Mouse (Mus musculus): ENCODE measurements around the gene Epha4. TPM values are rescaled to one million over a fixed set of nuclear protein-coding genes. Genes with fewer than 3 reads are reported as not detected.

Epha4 gene
- total and polyA plus RNA-seq, 3 experiments: 0.11 TPM; not detected in 2

DNA sequence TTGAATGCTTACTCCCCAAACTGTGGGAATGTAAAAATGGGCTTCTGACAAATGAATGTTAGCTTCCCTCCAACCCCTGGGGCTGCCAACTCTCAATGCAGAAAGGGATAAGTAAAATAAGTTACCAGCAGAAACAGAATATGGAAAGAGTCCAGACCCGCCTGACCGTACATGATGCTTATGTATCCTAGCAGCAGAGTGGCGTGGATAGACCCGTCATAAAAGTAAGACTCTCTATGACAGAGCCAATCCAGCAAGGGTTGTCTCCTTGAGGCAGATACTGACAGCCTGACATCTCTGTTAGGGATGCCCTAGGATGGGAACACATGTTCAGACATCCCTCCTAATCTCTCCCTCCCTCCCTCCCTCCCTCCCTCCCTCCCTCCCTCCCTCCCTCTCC is 111.9 kb downstream of the Epha4 start:
- TF ChIP-seq GATA1 (IDR thresholded peaks at IDR 0.05; ENCODE audit: borderline replicate concordance, low read length): no peak
- TF ChIP-seq GATA2 (IDR thresholded peaks at IDR 0.05; ENCODE audit: borderline replicate concordance, low read depth, low read length): no peak
- no peak for TF ChIP-seq CTCF (IDR thresholded peaks at IDR 0.05; ENCODE audit: low read depth, low read length)
- TF ChIP-seq POLR2AphosphoS5 (IDR thresholded peaks at IDR 0.05; ENCODE audit: insufficient replicate concordance, low read depth, low read length): no peak
- no peak for TF ChIP-seq TAL1 (conservative IDR thresholded peaks at IDR 0.05; ENCODE audit: low read depth, low read length)
- no peaks in the 10 kb centered on the region for H3K36me3 ChIP-seq (replicated peaks)
- H3K9me3 ChIP-seq (replicated peaks): peaks cover 60% of the 10 kb centered on the region
- no peak overlapping the region for H3K4me3 ChIP-seq (ENCODE audit: low read depth, low read length)
- no peaks in the 10 kb centered on the region for H3K4me1 ChIP-seq (ENCODE audit: insufficient read depth, low read depth, low read length)
- H3K27me3 ChIP-seq (ENCODE audit: insufficient read depth, low read length): no peaks in the 10 kb centered on the region
- DNase-seq (ENCODE audit: low spot score) (no peak), ATAC-seq (ENCODE audit: extremely low read depth, insufficient number of reproducible peaks, low FRiP score, poor library complexity, severe bottlenecking) (no peak)

DNA sequence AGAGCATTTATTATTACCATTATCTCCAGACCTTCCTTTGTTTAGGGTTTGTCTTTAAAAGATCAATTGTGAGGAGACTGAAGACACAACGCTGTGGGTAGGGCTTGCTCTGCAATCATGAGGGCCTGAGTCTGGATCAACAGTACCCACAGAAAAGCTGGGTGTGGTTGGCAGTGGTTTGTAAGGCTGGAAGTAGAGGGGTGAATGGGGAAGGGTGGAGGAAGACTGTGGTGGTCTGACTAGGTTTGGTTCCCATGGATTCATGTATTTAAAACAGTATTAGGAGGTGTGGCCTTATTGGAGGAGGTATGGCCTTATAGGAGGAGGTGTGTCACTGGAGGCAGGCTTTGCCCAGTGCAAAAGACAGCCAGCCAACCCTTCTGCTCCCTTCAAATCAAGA is 113.4 kb downstream of the Epha4 start:
- H3K9me3 ChIP-seq (replicated peaks): peaks cover 58% of the 10 kb centered on the region
- H3K36me3 ChIP-seq (replicated peaks): no peaks in the 10 kb centered on the region
- no peaks in the 10 kb centered on the region for H3K27me3 ChIP-seq (ENCODE audit: insufficient read depth, low read length)
- ATAC-seq (ENCODE audit: extremely low read depth, insufficient number of reproducible peaks, low FRiP score, poor library complexity, severe bottlenecking): no peak
- no peak overlapping the region for H3K4me3 ChIP-seq (ENCODE audit: low read depth, low read length)
- DNase-seq (ENCODE audit: low spot score): no peak
- TF ChIP-seq CTCF (IDR thresholded peaks at IDR 0.05; ENCODE audit: low read depth, low read length) (no peak), GATA1 (IDR thresholded peaks at IDR 0.05; ENCODE audit: borderline replicate concordance, low read length) (no peak), GATA2 (IDR thresholded peaks at IDR 0.05; ENCODE audit: borderline replicate concordance, low read depth, low read length) (no peak), TAL1 (conservative IDR thresholded peaks at IDR 0.05; ENCODE audit: low read depth, low read length) (no peak), POLR2AphosphoS5 (IDR thresholded peaks at IDR 0.05; ENCODE audit: insufficient replicate concordance, low read depth, low read length) (no peak)
- H3K4me1 ChIP-seq (ENCODE audit: insufficient read depth, low read depth, low read length): no peaks in the 10 kb centered on the region

DNA sequence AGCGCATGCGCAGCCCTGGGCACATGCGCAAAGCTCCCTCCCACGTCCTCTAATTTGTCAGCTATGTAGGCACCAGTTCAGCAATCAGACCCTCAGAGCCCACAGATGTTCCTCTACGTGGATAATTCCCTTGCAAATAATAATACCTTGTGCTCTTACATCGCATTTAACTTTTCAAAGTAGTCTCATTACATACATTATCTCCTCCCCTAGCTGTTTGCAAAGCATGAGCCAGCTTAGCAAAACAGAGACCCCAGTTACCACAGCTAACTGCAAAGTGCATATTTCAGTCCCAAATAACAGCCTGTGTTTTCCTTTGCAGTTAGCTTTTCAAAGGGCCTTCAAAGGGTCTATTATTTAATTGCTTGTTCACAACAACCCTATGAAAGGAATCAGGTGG is 123.3 kb downstream of the Epha4 start:
- TF ChIP-seq GATA1 (IDR thresholded peaks at IDR 0.05; ENCODE audit: borderline replicate concordance, low read length) (no peak), TAL1 (conservative IDR thresholded peaks at IDR 0.05; ENCODE audit: low read depth, low read length) (no peak)
- Histone ChIP-seq H3K4me3 (ENCODE audit: low read depth, low read length) (no peak overlapping the region), H3K27me3 (ENCODE audit: insufficient read depth, low read length) (no peaks in the 10 kb centered on the region), H3K9me3 (replicated peaks) (peaks cover 53% of the 10 kb centered on the region), H3K4me1 (ENCODE audit: insufficient read depth, low read depth, low read length) (no peaks in the 10 kb centered on the region), H3K36me3 (replicated peaks) (no peaks in the 10 kb centered on the region)
- DNase-seq (ENCODE audit: low spot score) (no peak), ATAC-seq (ENCODE audit: extremely low read depth, insufficient number of reproducible peaks, low FRiP score, poor library complexity, severe bottlenecking) (no peak)

DNA sequence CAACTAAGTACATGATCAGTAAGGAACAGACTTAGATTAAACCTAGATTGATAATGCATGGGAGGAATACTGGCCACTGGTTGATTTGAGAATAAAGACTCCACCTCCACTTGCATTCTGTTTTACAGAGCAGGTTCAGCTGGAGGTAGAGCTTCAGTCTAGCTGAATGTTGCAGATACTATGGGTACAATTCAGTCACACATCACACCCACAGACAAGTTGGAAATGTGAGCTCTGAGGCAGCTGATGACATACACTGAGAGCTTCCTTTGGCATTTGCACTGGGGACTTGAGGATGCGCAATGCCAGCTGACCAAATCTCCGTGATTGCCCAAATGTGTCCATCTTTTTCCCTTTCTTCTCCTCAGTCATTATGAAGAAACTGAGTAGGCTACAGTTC is 125.8 kb downstream of the Epha4 start:
- H3K27me3 ChIP-seq (ENCODE audit: insufficient read depth, low read length): no peaks in the 10 kb centered on the region
- H3K4me1 ChIP-seq (ENCODE audit: insufficient read depth, low read depth, low read length): no peaks in the 10 kb centered on the region
- peaks cover 49% of the 10 kb centered on the region for H3K9me3 ChIP-seq (replicated peaks)
- DNase-seq (ENCODE audit: low spot score) (no peak), ATAC-seq (ENCODE audit: extremely low read depth, insufficient number of reproducible peaks, low FRiP score, poor library complexity, severe bottlenecking) (no peak)
- TF ChIP-seq CTCF (IDR thresholded peaks at IDR 0.05; ENCODE audit: low read depth, low read length): no peak
- TF ChIP-seq GATA1 (IDR thresholded peaks at IDR 0.05; ENCODE audit: borderline replicate concordance, low read length): no peak
- no peak for TF ChIP-seq GATA2 (IDR thresholded peaks at IDR 0.05; ENCODE audit: borderline replicate concordance, low read depth, low read length)
- no peak for TF ChIP-seq POLR2AphosphoS5 (IDR thresholded peaks at IDR 0.05; ENCODE audit: insufficient replicate concordance, low read depth, low read length)
- no peak for TF ChIP-seq TAL1 (conservative IDR thresholded peaks at IDR 0.05; ENCODE audit: low read depth, low read length)
- H3K36me3 ChIP-seq (replicated peaks): no peaks in the 10 kb centered on the region
- H3K4me3 ChIP-seq (ENCODE audit: low read depth, low read length): no peak overlapping the region

DNA sequence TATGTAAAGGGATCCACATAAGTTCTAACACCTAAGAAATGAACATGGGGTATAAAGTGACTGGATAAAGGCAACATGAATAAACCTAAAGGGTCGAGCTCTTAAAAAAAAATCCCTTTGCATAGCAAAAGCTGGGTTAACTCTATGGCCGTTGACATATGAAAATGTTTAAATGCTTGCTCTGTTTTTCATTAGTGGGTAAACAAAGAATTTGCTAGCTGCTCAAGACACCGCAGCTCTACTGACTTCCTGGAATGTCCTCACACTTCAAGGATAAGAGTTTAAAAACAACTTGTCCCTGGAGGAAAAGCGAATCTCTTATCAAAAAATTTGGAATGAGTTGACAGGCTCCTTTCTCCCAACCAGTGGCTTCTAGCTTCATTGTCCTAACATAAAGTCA is 126.3 kb downstream of the Epha4 start:
- Histone ChIP-seq H3K9me3 (replicated peaks) (peaks cover 46% of the 10 kb centered on the region), H3K4me3 (ENCODE audit: low read depth, low read length) (no peak overlapping the region), H3K36me3 (replicated peaks) (no peaks in the 10 kb centered on the region), H3K4me1 (ENCODE audit: insufficient read depth, low read depth, low read length) (no peaks in the 10 kb centered on the region), H3K27me3 (ENCODE audit: insufficient read depth, low read length) (no peaks in the 10 kb centered on the region)
- DNase-seq (ENCODE audit: low spot score) (no peak), ATAC-seq (ENCODE audit: extremely low read depth, insufficient number of reproducible peaks, low FRiP score, poor library complexity, severe bottlenecking) (no peak)
- TF ChIP-seq POLR2AphosphoS5 (IDR thresholded peaks at IDR 0.05; ENCODE audit: insufficient replicate concordance, low read depth, low read length): no peak
- TF ChIP-seq TAL1 (conservative IDR thresholded peaks at IDR 0.05; ENCODE audit: low read depth, low read length): no peak
- TF ChIP-seq GATA2 (IDR thresholded peaks at IDR 0.05; ENCODE audit: borderline replicate concordance, low read depth, low read length): no peak
- no peak for TF ChIP-seq CTCF (IDR thresholded peaks at IDR 0.05; ENCODE audit: low read depth, low read length)
- TF ChIP-seq GATA1 (IDR thresholded peaks at IDR 0.05; ENCODE audit: borderline replicate concordance, low read length): no peak

DNA sequence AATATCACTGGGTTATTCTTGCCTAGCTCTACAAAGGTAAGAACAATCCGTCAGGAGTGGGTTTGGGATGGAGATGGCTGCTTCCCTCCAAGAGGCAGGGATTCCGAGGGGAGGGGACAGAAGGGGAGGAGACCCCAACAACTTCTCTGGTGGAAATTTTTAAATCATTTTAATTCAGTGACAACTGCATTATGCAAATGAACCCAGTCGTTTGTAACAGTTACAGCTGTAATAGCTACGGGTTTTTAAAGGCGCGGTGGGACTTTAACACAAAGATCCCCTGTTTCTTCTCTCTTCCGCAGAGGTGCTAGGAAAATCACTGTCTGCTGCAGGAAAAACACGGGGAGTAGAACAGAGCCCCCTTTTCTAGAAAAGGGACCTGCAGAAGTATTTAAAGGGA is 129.3 kb downstream of the Epha4 start:
- ATAC-seq (ENCODE audit: extremely low read depth, insufficient number of reproducible peaks, low FRiP score, poor library complexity, severe bottlenecking): no peak
- H3K36me3 ChIP-seq (replicated peaks): no peaks in the 10 kb centered on the region
- DNase-seq (ENCODE audit: low spot score): no peak
- H3K27me3 ChIP-seq (ENCODE audit: insufficient read depth, low read length): no peaks in the 10 kb centered on the region
- no peaks in the 10 kb centered on the region for H3K4me1 ChIP-seq (ENCODE audit: insufficient read depth, low read depth, low read length)
- no peak for TF ChIP-seq POLR2AphosphoS5 (IDR thresholded peaks at IDR 0.05; ENCODE audit: insufficient replicate concordance, low read depth, low read length)
- no peak for TF ChIP-seq GATA1 (IDR thresholded peaks at IDR 0.05; ENCODE audit: borderline replicate concordance, low read length)
- H3K4me3 ChIP-seq (ENCODE audit: low read depth, low read length): no peak overlapping the region
- H3K9me3 ChIP-seq (replicated peaks): peaks cover 44% of the 10 kb centered on the region

DNA sequence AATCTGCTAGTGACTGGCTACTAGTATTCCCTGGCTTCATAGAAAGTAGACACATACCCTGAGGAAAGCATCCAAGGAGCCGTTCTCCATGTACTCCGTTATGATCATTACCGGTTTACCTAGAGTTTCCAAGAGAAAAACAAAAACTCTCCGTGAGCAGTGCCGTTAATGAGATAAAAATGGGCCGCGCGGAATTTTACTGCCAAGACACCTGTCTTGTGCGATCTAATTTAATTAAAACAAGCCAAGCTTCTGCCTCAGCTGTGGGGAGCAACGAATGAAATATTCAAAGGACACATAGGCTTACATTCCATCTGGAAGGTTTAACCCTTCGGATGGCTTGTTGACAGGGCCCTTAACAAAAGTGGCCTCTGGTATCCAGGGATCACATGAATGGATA is 131.4 kb downstream of the Epha4 start:
- no peak for TF ChIP-seq GATA1 (IDR thresholded peaks at IDR 0.05; ENCODE audit: borderline replicate concordance, low read length)
- no peaks in the 10 kb centered on the region for H3K27me3 ChIP-seq (ENCODE audit: insufficient read depth, low read length)
- H3K4me3 ChIP-seq (ENCODE audit: low read depth, low read length): no peak overlapping the region
- no peaks in the 10 kb centered on the region for H3K36me3 ChIP-seq (replicated peaks)
- H3K9me3 ChIP-seq (replicated peaks): peaks cover 42% of the 10 kb centered on the region
- no peaks in the 10 kb centered on the region for H3K4me1 ChIP-seq (ENCODE audit: insufficient read depth, low read depth, low read length)
- ATAC-seq (ENCODE audit: extremely low read depth, insufficient number of reproducible peaks, low FRiP score, poor library complexity, severe bottlenecking): no peak
- DNase-seq (ENCODE audit: low spot score): no peak
